Mouse (Mus musculus): ENCODE data around the gene St3gal3. TPM values are rescaled to one million over a fixed set of nuclear protein-coding genes. Genes with fewer than 3 reads are reported as not detected.

St3gal3 gene
- total and polyA plus RNA-seq, 3 experiments, result 16.4 to 23.3 TPM; not detected in 1

DNA sequence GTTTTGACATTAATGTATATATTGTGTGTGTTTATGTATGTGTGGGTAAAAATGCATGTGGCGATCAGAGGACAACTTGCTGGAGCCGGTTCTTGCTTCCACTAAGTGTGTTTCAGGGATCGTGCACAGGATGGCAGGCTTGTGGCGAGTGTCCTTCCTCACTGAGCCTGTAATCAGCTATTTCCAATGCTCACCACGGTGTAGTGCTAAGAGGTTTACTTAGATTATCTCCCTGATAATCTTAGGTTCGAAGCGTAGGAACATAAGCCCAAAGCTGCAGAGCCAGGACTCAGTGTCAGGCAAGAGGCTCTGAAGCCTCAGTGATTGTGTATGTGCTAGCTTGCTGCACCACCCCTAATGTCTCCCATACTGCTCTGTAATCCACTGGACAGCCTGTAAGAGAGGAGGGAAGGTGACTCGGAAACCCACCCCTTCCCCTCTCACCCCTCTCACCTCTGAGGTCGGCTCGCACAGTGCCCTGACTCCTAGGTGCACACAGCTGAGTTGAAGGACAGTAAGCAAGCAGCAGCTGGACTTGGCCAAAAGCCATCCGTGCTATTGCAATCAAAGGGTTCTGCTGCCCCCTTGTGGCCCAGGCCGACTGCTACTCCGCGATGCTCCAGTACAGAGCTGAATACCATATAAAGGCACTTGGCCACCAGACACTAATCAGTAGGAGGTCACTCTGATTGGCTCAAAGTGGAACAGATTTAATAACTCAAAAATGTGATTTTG, 51.3 kb downstream of the St3gal3 start (continued):
- TF ChIP-seq ZMIZ1 (IDR thresholded peaks at IDR 0.05; ENCODE audit: low read depth, low read length) (no peak), RCOR1 (IDR thresholded peaks at IDR 0.05; ENCODE audit: low read depth, low read length) (peak; percentile 78; the same call in 1 of the 2 replicates), ZKSCAN1 (IDR thresholded peaks at IDR 0.05; ENCODE audit: low read depth, low read length) (no peak), MXI1 (IDR thresholded peaks at IDR 0.05; ENCODE audit: low read depth, low read length) (no peak), MAFK (IDR thresholded peaks at IDR 0.05; ENCODE audit: borderline replicate concordance, low read depth, low read length) (no peak), UBTF (IDR thresholded peaks at IDR 0.05; ENCODE audit: borderline replicate concordance, insufficient read depth, low read depth, low read length) (no peak), MYB (IDR thresholded peaks at IDR 0.05; ENCODE audit: low read depth, low read length) (no peak), HCFC1 (IDR thresholded peaks at IDR 0.05; ENCODE audit: low read depth, low read length) (no peak), POLR2AphosphoS5 (IDR thresholded peaks at IDR 0.05; ENCODE audit: borderline replicate concordance, low read depth, low read length) (no peak), NELFE (IDR thresholded peaks at IDR 0.05; ENCODE audit: low read depth, low read length) (no peak), CTCF (IDR thresholded peaks at IDR 0.05 in 2 of 3, conservative IDR thresholded peaks at IDR 0.05 in 1 of 3; ENCODE audit: control insufficient read depth in 1 of 3, insufficient read depth in 1 of 3, low read depth in 2 of 3, low read length in 3 of 3, poor library complexity in 1 of 3, severe bottlenecking in 1 of 3) (peak; percentile 83 to 98 (median 97)), SIN3A (IDR thresholded peaks at IDR 0.05; ENCODE audit: low read length) (peak; percentile 49; the same call in 1 of the 2 replicates), JUND (IDR thresholded peaks at IDR 0.05; ENCODE audit: low read depth, low read length) (no peak), USF2 (IDR thresholded peaks at IDR 0.05; ENCODE audit: borderline replicate concordance in 1 of 2, insufficient read depth in 1 of 2, low read depth in 1 of 2, low read length in 2 of 2) (no peak), RAD21 (IDR thresholded peaks at IDR 0.05; ENCODE audit: low read depth, low read length) (peak; percentile 99), EP300 (IDR thresholded peaks at IDR 0.05; ENCODE audit: low read depth in 1 of 2, low read length in 2 of 2) (no peak), CHD1 (IDR thresholded peaks at IDR 0.05; ENCODE audit: low read depth, low read length) (no peak)

DNA sequence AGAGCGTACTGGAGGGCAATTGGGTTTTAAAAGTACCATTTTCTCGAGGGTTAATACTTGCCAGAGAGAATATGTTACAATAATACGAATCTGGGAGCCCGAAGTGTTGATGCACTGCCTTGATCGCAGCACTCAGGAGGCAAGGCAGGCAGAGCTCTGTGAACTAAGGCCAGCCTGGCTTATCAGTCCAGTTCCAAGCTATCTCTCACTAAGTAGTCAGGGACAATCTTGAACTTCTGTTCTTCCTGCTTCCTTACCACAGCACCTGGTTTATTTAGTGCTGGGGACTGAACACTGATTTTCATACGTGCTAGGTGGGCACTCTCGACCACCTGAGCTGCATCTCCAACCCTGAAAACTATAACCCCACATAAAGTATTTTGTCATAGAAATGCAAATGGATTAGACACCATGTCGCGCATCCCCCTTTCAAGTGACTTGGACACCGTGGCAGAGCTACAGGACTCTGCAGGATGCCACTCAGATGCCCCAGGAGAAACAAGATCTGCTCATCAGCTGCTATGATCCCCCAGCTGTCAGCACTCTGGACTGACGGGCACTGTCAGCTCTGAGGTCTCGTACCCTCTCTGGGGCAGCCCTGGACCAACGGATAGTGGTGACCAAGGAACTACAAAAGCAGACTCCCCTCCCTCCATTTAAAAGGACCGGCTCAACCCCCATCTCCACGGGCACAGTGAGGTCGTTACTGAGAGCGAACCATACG, 52.9 kb downstream of the St3gal3 start:
- Histone ChIP-seq H3K4me3 (ENCODE audit: control insufficient read depth in 1 of 2, insufficient read depth in 1 of 2, low read depth in 2 of 2, low read length in 2 of 2) (no peak overlapping the region), H3K27ac (ENCODE audit: control insufficient read depth, low read depth, low read length) (no peak overlapping the region), H3K4me1 (ENCODE audit: control insufficient read depth in 1 of 2, insufficient read depth in 2 of 2, low read length in 2 of 2) (peaks cover 5 to 32% of the 10 kb centered on the region in 2 experiments), H3K27me3 (ENCODE audit: control insufficient read depth in 1 of 2, insufficient read depth in 2 of 2, low read length in 2 of 2) (no peaks in the 10 kb centered on the region), H3K36me3 (ENCODE audit: control insufficient read depth in 1 of 2, insufficient read depth in 2 of 2, low read length in 2 of 2) (peaks cover 0 to 27% of the 10 kb centered on the region in 2 experiments; a peak in 2 of 4 replicates), H3K79me2 (ENCODE audit: control insufficient read depth, insufficient read depth, low read length, poor library complexity) (no peaks in the 10 kb centered on the region), H3K9ac (ENCODE audit: control insufficient read depth, low read depth, low read length, poor library complexity, severe bottlenecking) (no peak overlapping the region), H3K9me3 (replicated peaks; ENCODE audit: insufficient read depth, low read length) (no peaks in the 10 kb centered on the region)
- DNase-seq (ENCODE audit: low read depth, low spot score), result no peak
- TF ChIP-seq ZC3H11A (IDR thresholded peaks at IDR 0.05; ENCODE audit: low read depth, low read length) (no peak), MYB (IDR thresholded peaks at IDR 0.05; ENCODE audit: low read depth, low read length) (no peak), CHD1 (IDR thresholded peaks at IDR 0.05; ENCODE audit: low read depth, low read length) (no peak), CHD2 (IDR thresholded peaks at IDR 0.05; ENCODE audit: low read length) (no peak), POLR2A (IDR thresholded peaks at IDR 0.05; ENCODE audit: control insufficient read depth in 1 of 2, insufficient read depth in 1 of 2, low read depth in 1 of 2, low read length in 2 of 2, poor library complexity in 1 of 2) (no peak), MYC (IDR thresholded peaks at IDR 0.05; ENCODE audit: low read depth, low read length) (no peak), MEF2A (IDR thresholded peaks at IDR 0.05; ENCODE audit: extremely low read depth, insufficient replicate concordance, low read depth, low read length, poor library complexity, severe bottlenecking) (no peak), EP300 (IDR thresholded peaks at IDR 0.05; ENCODE audit: low read depth in 1 of 2, low read length in 2 of 2) (peak; percentile 57; a peak in 3 of 4 replicates), KAT2A (conservative IDR thresholded peaks at IDR 0.05; ENCODE audit: low read depth, low read length) (no peak), NRF1 (IDR thresholded peaks at IDR 0.05; ENCODE audit: insufficient read depth, low read depth, low read length, poor library complexity, severe bottlenecking) (no peak), ZKSCAN1 (IDR thresholded peaks at IDR 0.05; ENCODE audit: low read depth, low read length) (no peak), ZNF384 (IDR thresholded peaks at IDR 0.05; ENCODE audit: low read depth, low read length) (no peak), ETS1 (IDR thresholded peaks at IDR 0.05; ENCODE audit: low read depth, low read length) (0 out of 2 replicates have a peak, but pooled peaks have one; percentile 42), POLR2AphosphoS2 (IDR thresholded peaks at IDR 0.05; ENCODE audit: low read length) (no peak), CTCF (IDR thresholded peaks at IDR 0.05 in 2 of 3, conservative IDR thresholded peaks at IDR 0.05 in 1 of 3; ENCODE audit: control insufficient read depth in 1 of 3, insufficient read depth in 1 of 3, low read depth in 2 of 3, low read length in 3 of 3, poor library complexity in 1 of 3, severe bottlenecking in 1 of 3) (no peak), TAL1 (IDR thresholded peaks at IDR 0.05; ENCODE audit: low read length) (no peak), MAFK (IDR thresholded peaks at IDR 0.05; ENCODE audit: borderline replicate concordance, low read depth, low read length) (0 out of 2 replicates have a peak, but pooled peaks have one; percentile 19), MXI1 (IDR thresholded peaks at IDR 0.05; ENCODE audit: low read depth, low read length) (peak; percentile 39; the same call in 1 of the 2 replicates), UBTF (IDR thresholded peaks at IDR 0.05; ENCODE audit: borderline replicate concordance, insufficient read depth, low read depth, low read length) (no peak), E2F4 (IDR thresholded peaks at IDR 0.05; ENCODE audit: borderline replicate concordance, low read depth, low read length) (no peak), RCOR1 (IDR thresholded peaks at IDR 0.05; ENCODE audit: low read depth, low read length) (peak; percentile 92), RAD21 (IDR thresholded peaks at IDR 0.05; ENCODE audit: low read depth, low read length) (no peak)
